Mouse (Mus musculus) thymus, adult 2 months (tissue): Measurements from ENCODE around the gene Ube3c.

Experiments
- CTCF ChIP-seq: fragments of 200-500 bp; IDR thresholded peaks from 2 replicates; pipeline ENCODE4 v1.5.1; 2012; ENCODE audit warnings: mild to moderate bottlenecking, control low read depth, low read length, moderate library complexity, borderline replicate concordance; ENCODE audit not compliant: control insufficient read depth, poor library complexity, insufficient read depth; ENCODE audit errors: extremely low read depth
- POLR2A ChIP-seq: fragments of 200-500 bp; IDR thresholded peaks from 2 replicates; pipeline ENCODE4 v1.6.1; 2012; ENCODE audit warnings: mild to moderate bottlenecking, low read length, control low read depth, moderate library complexity; ENCODE audit not compliant: control insufficient read depth, poor library complexity, insufficient read depth; ENCODE audit errors: extremely low read depth

- TF ChIP-seq POLR2A (no peak), CTCF (no peak)
Observed at GRCm38 (mm10) chr5:29721159-29721558, 152.1 kb downstream of the Ube3c start.
